Mouse (Mus musculus): ENCODE measurements around the gene Tnfrsf13b. TPM values are rescaled to one million over a fixed set of nuclear protein-coding genes. Genes with fewer than 3 reads are reported as not detected.

Tnfrsf13b gene
- polyA plus RNA-seq, 1 experiment from 2014 or later, result 2.0 TPM

GRCm38 (mm10) chr11:61142941-61143530 is 16.5 kb downstream of the Tnfrsf13b start:
- ATAC-seq, result no peak
- Histone ChIP-seq H3K27ac (ENCODE audit: low read depth, low read length) (no peak overlapping the region), H3K36me3 (ENCODE audit: control insufficient read depth, insufficient read depth, low read length) (no peaks in the 10 kb centered on the region), H3K27me3 (replicated peaks; ENCODE audit: control insufficient read depth, insufficient read depth, low read length) (no peaks in the 10 kb centered on the region), H3K9me3 (ENCODE audit: control insufficient read depth, low read length) (no peaks in the 10 kb centered on the region), H3K4me2 (ENCODE audit: low read length) (no peak overlapping the region), H3K9ac (ENCODE audit: low read depth, low read length) (no peak overlapping the region), H3K4me1 (ENCODE audit: control insufficient read depth, insufficient read depth, low read depth, low read length) (peaks cover 4% of the 10 kb centered on the region; the same call in 1 of the 2 replicates), H3K4me3 (ENCODE audit: low read length) (no peak overlapping the region)
- 86% methylated on average over 6 of the region's 6 CpGs for whole genome bisulfite sequencing

- H3K4me1 ChIP-seq (ENCODE audit: control insufficient read depth, insufficient read depth, low read depth, low read length), result peaks cover 4% of the 10 kb centered on the region; the same call in 1 of the 2 replicates
- no peak overlapping the region for H3K4me3 ChIP-seq (ENCODE audit: low read length)
- no peak overlapping the region for H3K27ac ChIP-seq (ENCODE audit: low read depth, low read length)
- no peaks in the 10 kb centered on the region for H3K9me3 ChIP-seq (ENCODE audit: control insufficient read depth, low read length)
- no peaks in the 10 kb centered on the region for H3K36me3 ChIP-seq (ENCODE audit: control insufficient read depth, insufficient read depth, low read length)
- H3K4me2 ChIP-seq (ENCODE audit: low read length), result no peak overlapping the region
- no peak overlapping the region for H3K9ac ChIP-seq (ENCODE audit: low read depth, low read length)
- ATAC-seq, result no peak
- no peaks in the 10 kb centered on the region for H3K27me3 ChIP-seq (replicated peaks; ENCODE audit: control insufficient read depth, insufficient read depth, low read length)
- 73% methylated on average over 7 of the region's 7 CpGs for WGBS
Observed at GRCm38 (mm10) chr11:61143564-61144469, 17.3 kb downstream of the Tnfrsf13b start.

- Histone ChIP-seq H3K27me3 (replicated peaks; ENCODE audit: control insufficient read depth, insufficient read depth, low read length) (no peaks in the 10 kb centered on the region), H3K9me3 (ENCODE audit: control insufficient read depth, low read length) (no peaks in the 10 kb centered on the region), H3K4me1 (ENCODE audit: control insufficient read depth, insufficient read depth, low read depth, low read length) (peaks cover 4% of the 10 kb centered on the region; the same call in 1 of the 2 replicates), H3K4me2 (ENCODE audit: low read length) (no peak overlapping the region), H3K9ac (ENCODE audit: low read depth, low read length) (no peak overlapping the region), H3K27ac (ENCODE audit: low read depth, low read length) (no peak overlapping the region), H3K4me3 (ENCODE audit: low read length) (no peak overlapping the region), H3K36me3 (ENCODE audit: control insufficient read depth, insufficient read depth, low read length) (no peaks in the 10 kb centered on the region)
- ATAC-seq, result no peak
- 63% methylated on average over 8 of the region's 8 CpGs for WGBS
Observed at GRCm38 (mm10) chr11:61145551-61145950, 19.0 kb downstream of the Tnfrsf13b start.

- H3K27ac ChIP-seq (ENCODE audit: low read depth, low read length), result no peak overlapping the region
- H3K36me3 ChIP-seq (ENCODE audit: control insufficient read depth, insufficient read depth, low read length), result peaks cover 5% of the 10 kb centered on the region; the same call in 1 of the 2 replicates
- ATAC-seq, result peak; percentile 32
- H3K9ac ChIP-seq (ENCODE audit: low read depth, low read length), result peak overlapping the region; percentile 67
- H3K4me2 ChIP-seq (ENCODE audit: low read length), result peak overlapping the region; percentile 84
- no peaks in the 10 kb centered on the region for H3K9me3 ChIP-seq (ENCODE audit: control insufficient read depth, low read length)
- H3K27me3 ChIP-seq (replicated peaks; ENCODE audit: control insufficient read depth, insufficient read depth, low read length), result no peaks in the 10 kb centered on the region
- peak overlapping the region; percentile 45 for H3K4me3 ChIP-seq (ENCODE audit: low read length)
- WGBS, result 12% methylated on average over 20 of the region's 20 CpGs
- peaks cover 4% of the 10 kb centered on the region; the same call in 1 of the 2 replicates for H3K4me1 ChIP-seq (ENCODE audit: control insufficient read depth, insufficient read depth, low read depth, low read length)
Observed at GRCm38 (mm10) chr11:61146645-61147299, 20.2 kb downstream of the Tnfrsf13b start.

- peak overlapping the region; percentile 45 for H3K4me3 ChIP-seq (ENCODE audit: low read length)
- no peaks in the 10 kb centered on the region for H3K27me3 ChIP-seq (replicated peaks; ENCODE audit: control insufficient read depth, insufficient read depth, low read length)
- H3K27ac ChIP-seq (ENCODE audit: low read depth, low read length), result no peak overlapping the region
- H3K4me2 ChIP-seq (ENCODE audit: low read length), result peak overlapping the region; percentile 84
- peak overlapping the region; percentile 67 for H3K9ac ChIP-seq (ENCODE audit: low read depth, low read length)
- peaks cover 10% of the 10 kb centered on the region for H3K36me3 ChIP-seq (ENCODE audit: control insufficient read depth, insufficient read depth, low read length)
- peak; percentile 81 for ATAC-seq
- H3K9me3 ChIP-seq (ENCODE audit: control insufficient read depth, low read length), result no peaks in the 10 kb centered on the region
- peaks cover 4% of the 10 kb centered on the region; the same call in 1 of the 2 replicates for H3K4me1 ChIP-seq (ENCODE audit: control insufficient read depth, insufficient read depth, low read depth, low read length)
- WGBS, result 3% methylated on average over 32 of the region's 32 CpGs
Observed at GRCm38 (mm10) chr11:61147300-61147683, 20.7 kb downstream of the Tnfrsf13b start.

- H3K4me3 ChIP-seq (ENCODE audit: low read length), result no peak overlapping the region
- peaks cover 40% of the 10 kb centered on the region for H3K36me3 ChIP-seq (ENCODE audit: control insufficient read depth, insufficient read depth, low read length)
- no peaks in the 10 kb centered on the region for H3K9me3 ChIP-seq (ENCODE audit: control insufficient read depth, low read length)
- peaks cover 4% of the 10 kb centered on the region; the same call in 1 of the 2 replicates for H3K4me1 ChIP-seq (ENCODE audit: control insufficient read depth, insufficient read depth, low read depth, low read length)
- H3K27ac ChIP-seq (ENCODE audit: low read depth, low read length), result no peak overlapping the region
- no peaks in the 10 kb centered on the region for H3K27me3 ChIP-seq (replicated peaks; ENCODE audit: control insufficient read depth, insufficient read depth, low read length)
- H3K4me2 ChIP-seq (ENCODE audit: low read length), result no peak overlapping the region
- WGBS, result 70% methylated on average over 6 of the region's 6 CpGs
- no peak overlapping the region for H3K9ac ChIP-seq (ENCODE audit: low read depth, low read length)
- no peak for ATAC-seq
Observed at GRCm38 (mm10) chr11:61150233-61151001, 23.9 kb downstream of the Tnfrsf13b start.

- H3K4me3 ChIP-seq (ENCODE audit: low read length), result no peak overlapping the region
- H3K27ac ChIP-seq (ENCODE audit: low read depth, low read length), result no peak overlapping the region; the same call in 1 of the 2 replicates
- H3K4me1 ChIP-seq (ENCODE audit: control insufficient read depth, insufficient read depth, low read depth, low read length), result no peaks in the 10 kb centered on the region
- 86% methylated on average over 2 of the region's 2 CpGs for WGBS
- ATAC-seq, result no peak; the same call in 1 of the 2 replicates
- no peaks in the 10 kb centered on the region for H3K9me3 ChIP-seq (ENCODE audit: control insufficient read depth, low read length)
- H3K36me3 ChIP-seq (ENCODE audit: control insufficient read depth, insufficient read depth, low read length), result peaks cover 86% of the 10 kb centered on the region
- no peaks in the 10 kb centered on the region for H3K27me3 ChIP-seq (replicated peaks; ENCODE audit: control insufficient read depth, insufficient read depth, low read length)
- no peak overlapping the region for H3K9ac ChIP-seq (ENCODE audit: low read depth, low read length)
- no peak overlapping the region for H3K4me2 ChIP-seq (ENCODE audit: low read length)
Observed at GRCm38 (mm10) chr11:61155727-61156126, 29.2 kb downstream of the Tnfrsf13b start.

GRCm38 (mm10) chr11:61158141-61158540 is 31.6 kb downstream of the Tnfrsf13b start:
- no peaks in the 10 kb centered on the region for H3K27me3 ChIP-seq (replicated peaks; ENCODE audit: control insufficient read depth, insufficient read depth, low read length)
- no peak overlapping the region for H3K27ac ChIP-seq (ENCODE audit: low read depth, low read length)
- peaks cover 93% of the 10 kb centered on the region for H3K36me3 ChIP-seq (ENCODE audit: control insufficient read depth, insufficient read depth, low read length)
- H3K9me3 ChIP-seq (ENCODE audit: control insufficient read depth, low read length), result no peaks in the 10 kb centered on the region
- 0 out of 2 replicates have a peak, but pooled peaks have one; percentile 30 for ATAC-seq
- no peak overlapping the region for H3K9ac ChIP-seq (ENCODE audit: low read depth, low read length)
- no peaks in the 10 kb centered on the region for H3K4me1 ChIP-seq (ENCODE audit: control insufficient read depth, insufficient read depth, low read depth, low read length)
- 52% methylated on average over 3 of the region's 3 CpGs for WGBS
- H3K4me3 ChIP-seq (ENCODE audit: low read length), result no peak overlapping the region
- H3K4me2 ChIP-seq (ENCODE audit: low read length), result no peak overlapping the region
